Mouse (Mus musculus) neural tube, embryonic 14.5 days (tissue): ENCODE measurements around the gene Ica1l. TPM values are rescaled to one million over a fixed set of nuclear protein-coding genes. Genes with fewer than 3 reads are reported as not detected.

Source experiments
- ATAC-seq: fragments of 200-750 bp; cut with Nextera tagmentation; 2 replicates; pipeline ENCODE4 v1.8.0; 2017; ENCODE audit warnings: low read depth, mild to moderate bottlenecking, moderate TSS enrichment, moderate library complexity
- H3K27ac ChIP-seq: fragments of 300-500 bp; sonication (generic); 2 replicates; pipeline ENCODE4 v1.5.1; 2014; ENCODE audit warnings: low read depth, mild to moderate bottlenecking, control low read depth, low read length, moderate library complexity, mixed read lengths
- H3K27me3 ChIP-seq: fragments of 300-500 bp; sonication (generic); 2 replicates; pipeline ENCODE4 v1.6.1; 2014; ENCODE audit warnings: low read length; ENCODE audit not compliant: control insufficient read depth, insufficient read depth
- H3K36me3 ChIP-seq: fragments of 300-500 bp; sonication (generic); 2 replicates; pipeline ENCODE4 v1.6.1; 2014; ENCODE audit warnings: low read length, mixed read lengths; ENCODE audit not compliant: control insufficient read depth, insufficient read depth
- H3K4me1 ChIP-seq: fragments of 300-500 bp; sonication (generic); 2 replicates; pipeline ENCODE4 v1.6.1; 2014; ENCODE audit warnings: low read length; ENCODE audit not compliant: control insufficient read depth, insufficient read depth
- H3K4me2 ChIP-seq: fragments of 300-500 bp; sonication (generic); 2 replicates; pipeline ENCODE4 v1.6.1; 2014; ENCODE audit warnings: mild to moderate bottlenecking, low read depth, low read length, control low read depth
- H3K4me3 ChIP-seq: fragments of 300-500 bp; sonication (generic); 2 replicates; pipeline ENCODE4 v1.5.1; 2014; ENCODE audit warnings: low read depth, low read length, control low read depth, mixed read lengths
- H3K9ac ChIP-seq: fragments of 300-500 bp; sonication (generic); replicated peaks from 2 replicates; pipeline ENCODE4 v1.6.1; 2014; ENCODE audit warnings: low read depth, mild to moderate bottlenecking, control low read depth, low read length, mixed read lengths
- H3K9me3 ChIP-seq: fragments of 300-500 bp; sonication (generic); 2 replicates; pipeline ENCODE4 v1.6.1; 2016; ENCODE audit warnings: low read length; ENCODE audit not compliant: control insufficient read depth
- WGBS: fragments of 180-500 bp; shearing (Covaris S2); extraction: QIAGEN DNeasy Blood & Tissue Kit; methylation state at CpG from one replicate; pipeline ENCODE4 v1.1.7; 2014; 5-methylcytosine and 5-hydroxymethylcytosine counted together
- polyA plus RNA-seq: library from polyadenylated mRNA; unstranded; fragments of >200 nt; fragmentation: Nextera tagmentation; extraction: Ambion mirVana; gene quantifications from 2 replicates; pipeline ENCODE4 v1.2.1, GENCODE M21; 2014

Gene Ica1l
- polyA plus RNA-seq, 1 experiment from 2014 or later, result 60.2 TPM

DNA sequence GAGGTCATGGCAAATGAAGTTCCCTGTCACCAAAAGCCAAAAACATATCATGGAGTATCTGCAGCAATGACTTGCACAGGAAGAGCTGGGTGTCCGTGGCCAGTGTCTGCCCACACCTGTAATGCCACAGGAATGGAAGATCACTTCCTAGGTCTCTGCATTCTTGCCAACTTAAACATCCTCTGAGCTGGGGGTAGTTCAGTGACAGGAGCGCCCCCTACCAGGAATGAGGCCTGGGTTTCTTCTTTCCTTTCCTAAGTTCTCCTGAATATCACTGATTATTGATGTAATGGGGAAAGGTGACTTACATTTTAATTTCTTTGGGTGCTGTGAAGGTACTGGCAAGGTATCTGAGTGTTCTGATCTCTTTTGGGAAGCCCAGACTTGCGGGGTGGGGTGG is 47.3 kb downstream of the Ica1l start:
- H3K27ac ChIP-seq, result no peak overlapping the region

DNA sequence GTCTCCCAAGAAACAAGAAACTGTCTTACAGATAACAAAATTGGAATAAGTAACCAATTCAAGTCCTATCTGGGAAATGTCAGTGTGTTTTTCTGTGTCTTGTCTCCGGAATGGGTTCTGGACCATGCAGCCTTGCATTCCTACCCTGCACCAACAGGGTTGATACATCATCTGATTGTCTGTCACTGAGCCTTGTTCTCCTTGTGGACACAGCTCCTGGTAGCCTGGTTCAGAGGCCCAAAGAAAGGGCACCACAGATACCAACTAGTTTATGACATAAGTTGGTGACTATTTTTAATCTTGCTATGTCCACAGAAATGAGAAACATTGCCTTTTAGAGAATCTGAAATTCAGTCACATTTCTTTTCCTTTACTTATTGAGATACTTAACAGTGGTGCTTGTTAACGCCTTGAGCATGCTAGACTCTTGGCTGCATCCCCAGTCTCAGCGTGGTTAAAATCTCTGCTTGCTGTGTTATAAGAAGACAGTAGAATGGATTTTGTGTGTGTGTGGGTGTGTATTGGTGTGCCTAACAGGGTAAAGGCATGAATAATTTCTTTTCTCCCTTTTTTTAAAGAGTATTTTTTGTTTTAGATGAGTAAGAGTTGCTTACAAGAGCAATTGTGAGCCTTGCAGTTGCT is 55.5 kb downstream of the Ica1l start:
- Histone ChIP-seq H3K4me2 (no peak overlapping the region), H3K9me3 (no peaks in the 10 kb centered on the region), H3K27me3 (no peaks in the 10 kb centered on the region), H3K36me3 (peaks cover 5% of the 10 kb centered on the region; the same call in 1 of the 2 replicates), H3K4me3 (no peak overlapping the region), H3K9ac (no peak overlapping the region), H3K27ac (no peak overlapping the region), H3K4me1 (no peaks in the 10 kb centered on the region)
- 96% methylated on average over 3 of the region's 3 CpGs for WGBS
- no peak for ATAC-seq

More for the DNA sequence above, 47.3 kb downstream of the Ica1l start:
- Histone ChIP-seq H3K9ac (no peak overlapping the region), H3K9me3 (no peaks in the 10 kb centered on the region), H3K36me3 (no peaks in the 10 kb centered on the region), H3K4me1 (no peaks in the 10 kb centered on the region), H3K4me2 (no peak overlapping the region), H3K27me3 (no peaks in the 10 kb centered on the region), H3K4me3 (no peak overlapping the region)
- WGBS, result 46% methylated on average over 3 of the region's 3 CpGs
- ATAC-seq, result no peak

- no peak overlapping the region for H3K4me2 ChIP-seq
- H3K4me3 ChIP-seq, result no peak overlapping the region
- H3K9ac ChIP-seq, result no peak overlapping the region
- no peaks in the 10 kb centered on the region for H3K4me1 ChIP-seq
- ATAC-seq, result no peak
- no peaks in the 10 kb centered on the region for H3K9me3 ChIP-seq
- no peaks in the 10 kb centered on the region for H3K27me3 ChIP-seq
- no peak overlapping the region for H3K27ac ChIP-seq
- H3K36me3 ChIP-seq, result peaks cover 11% of the 10 kb centered on the region
These were observed 56.4 kb downstream of the Ica1l start for GRCm38 (mm10) chr1:59986626-59987025.

DNA sequence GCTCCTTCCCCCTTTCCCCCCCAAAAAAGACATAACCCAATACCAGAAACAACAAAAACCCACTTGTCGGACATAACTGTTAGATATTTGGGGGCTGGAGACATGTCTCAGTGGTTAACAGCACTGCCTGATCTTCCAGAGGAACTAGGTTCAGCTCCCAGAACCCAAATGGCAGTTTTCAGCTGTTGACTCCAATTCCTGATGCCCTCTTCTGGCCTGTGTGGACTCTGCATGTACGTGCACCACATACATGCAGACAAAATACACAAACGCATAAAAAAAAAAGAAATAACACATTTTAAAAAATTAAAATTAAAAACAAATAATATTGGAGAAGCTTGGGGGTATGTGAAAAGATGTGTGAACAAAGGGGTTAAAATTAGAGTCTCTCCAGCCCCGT is 75.7 kb downstream of the Ica1l start:
- H3K9me3 ChIP-seq, result no peaks in the 10 kb centered on the region
- 90% methylated on average over 4 of the region's 4 CpGs for WGBS
- no peaks in the 10 kb centered on the region for H3K27me3 ChIP-seq
- H3K4me1 ChIP-seq, result no peaks in the 10 kb centered on the region
- H3K27ac ChIP-seq, result no peak overlapping the region
- no peak overlapping the region for H3K4me3 ChIP-seq
- no peak overlapping the region for H3K9ac ChIP-seq
- H3K4me2 ChIP-seq, result no peak overlapping the region
- ATAC-seq, result no peak
- peaks cover 21% of the 10 kb centered on the region for H3K36me3 ChIP-seq

- no peak for ATAC-seq
- WGBS, result 79% methylated on average over 6 of the region's 6 CpGs
- H3K9ac ChIP-seq, result no peak overlapping the region
- no peaks in the 10 kb centered on the region for H3K9me3 ChIP-seq
- no peak overlapping the region for H3K4me2 ChIP-seq
- H3K27me3 ChIP-seq, result no peaks in the 10 kb centered on the region
- no peaks in the 10 kb centered on the region for H3K4me1 ChIP-seq
- H3K4me3 ChIP-seq, result no peak overlapping the region
- H3K36me3 ChIP-seq, result peaks cover 17% of the 10 kb centered on the region
- no peak overlapping the region for H3K27ac ChIP-seq
These were observed 76.7 kb downstream of the Ica1l start for GRCm38 (mm10) chr1:59966171-59966785.

DNA sequence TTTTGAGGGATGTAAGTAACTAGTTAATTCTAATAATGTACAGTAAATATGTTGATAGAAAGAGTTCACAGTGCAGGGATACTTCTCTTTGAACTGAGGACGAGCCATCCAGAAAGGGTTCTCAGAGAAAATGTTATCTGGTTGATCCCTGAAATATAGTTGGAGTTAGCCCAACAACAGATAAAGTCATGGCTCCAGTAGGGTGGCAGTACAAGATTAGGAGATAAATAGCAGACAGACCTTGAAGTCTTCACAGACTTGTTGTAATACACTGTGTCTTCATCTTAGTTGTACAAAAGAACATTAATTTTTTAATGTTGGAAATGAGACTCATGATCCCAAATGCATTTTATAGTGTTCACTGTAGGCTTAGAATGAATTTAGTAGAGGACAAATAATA is 83.0 kb downstream of the Ica1l start:
- Histone ChIP-seq H3K9ac (no peak overlapping the region), H3K4me3 (no peak overlapping the region), H3K27ac (no peak overlapping the region), H3K4me2 (no peak overlapping the region), H3K36me3 (peaks cover 10% of the 10 kb centered on the region; the same call in 1 of the 2 replicates), H3K4me1 (no peaks in the 10 kb centered on the region), H3K9me3 (no peaks in the 10 kb centered on the region), H3K27me3 (no peaks in the 10 kb centered on the region)
- WGBS, result 96% methylated on average over 1 of the region's 1 CpGs
- ATAC-seq, result no peak

DNA sequence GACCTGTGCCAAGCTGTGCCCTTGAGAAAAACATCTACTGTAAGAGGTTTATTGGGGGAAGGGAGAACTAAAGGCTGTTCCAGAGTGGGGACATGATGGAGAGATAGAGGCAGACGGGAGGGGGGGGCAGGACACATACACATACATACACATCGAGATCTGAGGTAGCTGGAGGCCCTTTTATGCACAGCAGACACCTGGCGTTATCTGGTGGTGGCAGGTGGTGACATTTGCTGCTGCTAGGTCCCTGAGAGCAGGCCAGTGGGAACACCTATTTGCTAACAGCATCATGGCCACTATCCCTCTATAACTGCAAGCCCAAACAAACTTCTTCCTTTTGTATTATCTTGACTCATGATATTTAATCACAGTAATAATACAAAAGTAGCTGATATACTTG is 85.8 kb downstream of the Ica1l start:
- no peaks in the 10 kb centered on the region for H3K9me3 ChIP-seq
- H3K27me3 ChIP-seq, result no peaks in the 10 kb centered on the region
- no peak for ATAC-seq
- no peak overlapping the region for H3K9ac ChIP-seq
- 97% methylated on average over 3 of the region's 3 CpGs for WGBS
- no peak overlapping the region for H3K4me3 ChIP-seq
- no peak overlapping the region for H3K27ac ChIP-seq
- H3K36me3 ChIP-seq, result peaks cover 8% of the 10 kb centered on the region; the same call in 1 of the 2 replicates
- H3K4me2 ChIP-seq, result no peak overlapping the region
- H3K4me1 ChIP-seq, result no peaks in the 10 kb centered on the region

GRCm38 (mm10) chr1:59947509-59947908 is 95.5 kb downstream of the Ica1l start:
- WGBS, result 87% methylated on average over 4 of the region's 4 CpGs
- no peak overlapping the region for H3K4me3 ChIP-seq
- H3K4me1 ChIP-seq, result no peaks in the 10 kb centered on the region
- H3K27me3 ChIP-seq, result no peaks in the 10 kb centered on the region
- H3K9me3 ChIP-seq, result no peaks in the 10 kb centered on the region
- no peak overlapping the region for H3K9ac ChIP-seq
- no peak overlapping the region for H3K27ac ChIP-seq
- H3K36me3 ChIP-seq, result no peaks in the 10 kb centered on the region
- ATAC-seq, result no peak
- no peak overlapping the region for H3K4me2 ChIP-seq

DNA sequence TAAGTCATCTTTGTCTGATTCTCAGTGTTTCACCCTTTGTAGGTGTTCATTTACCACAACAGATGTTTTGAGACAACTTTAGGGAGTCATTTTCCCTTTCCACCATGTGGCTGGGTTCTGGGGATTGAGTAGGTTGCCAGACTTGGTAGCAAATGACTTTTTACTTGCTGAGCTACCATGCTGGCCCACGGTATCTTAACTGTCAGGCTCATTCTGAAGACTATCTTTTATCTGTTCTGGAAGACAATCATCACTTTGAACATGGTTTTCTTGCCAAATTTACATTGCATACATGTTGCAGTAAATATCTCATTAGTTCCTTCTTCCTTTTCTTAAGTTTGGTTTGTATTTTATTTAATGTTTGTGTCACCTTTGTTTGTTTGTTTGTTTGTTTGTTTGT is 97.0 kb downstream of the Ica1l start:
- no peak for ATAC-seq
- Histone ChIP-seq H3K4me3 (no peak overlapping the region), H3K4me1 (no peaks in the 10 kb centered on the region), H3K36me3 (no peaks in the 10 kb centered on the region), H3K9me3 (no peaks in the 10 kb centered on the region), H3K27me3 (no peaks in the 10 kb centered on the region), H3K9ac (no peak overlapping the region), H3K4me2 (no peak overlapping the region), H3K27ac (no peak overlapping the region)
- 70% methylated on average over 1 of the region's 1 CpGs for WGBS
